Mouse (Mus musculus): Measurements from ENCODE around the gene Pskh1.

- TF ChIP-seq CTCF (IDR thresholded peaks at IDR 0.05; ENCODE audit: low read depth) (no peak), EP300 (IDR thresholded peaks at IDR 0.05; ENCODE audit: low read depth) (no peak)
Observed at GRCm38 (mm10) chr8:105853178-105853577, 47.1 kb upstream of the Pskh1 start, which contains the start of gene Cenpt.

Data from liver, embryonic 14.5 days (tissue).